9 mouse cellular contexts compared by ENCODE assay signal in the genomic region with DNA sequence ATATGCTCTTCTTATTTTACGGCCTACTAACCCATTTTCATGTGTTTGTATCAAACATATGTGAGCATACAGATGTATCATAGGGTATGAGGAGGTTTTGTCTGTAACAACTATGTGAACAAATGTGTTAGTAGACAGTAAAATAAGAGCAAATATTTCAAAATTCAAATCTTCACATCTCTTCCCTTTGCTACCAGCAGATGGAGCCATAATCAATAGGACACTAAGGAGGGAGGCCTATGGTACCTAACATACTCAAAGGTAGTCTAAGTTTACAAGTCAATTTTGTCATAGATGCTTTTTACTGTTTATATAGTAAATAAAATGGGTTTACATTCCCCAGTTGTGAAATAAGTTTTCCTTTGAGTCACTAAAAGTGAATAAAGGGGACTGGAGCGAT.
A peak's percentile ranks its signal among the peaks of the same experiment; 100 is the strongest.
DNase-seq lines count a peak whose midpoint lies in the region; ATAC-seq lines count a peak whose summit lies in the region.
"Had no signal": no experiment of that assay in that cellular context is flagged by ENCODE, and none has a peak within 500 bp of the region (broad histone marks: within the 10 kb centered on the region; RNA-seq: fewer than 3 reads in every experiment).

No protein-coding gene starts in this region.

- H3K36me3 ChIP-seq in hindbrain, embryonic 14.5 days (replicated peaks; ENCODE audit: control insufficient read depth, insufficient read depth), result no peaks in the 10 kb centered on the region
- no peaks in the 10 kb centered on the region for H3K36me3 ChIP-seq in hindbrain, embryonic 16.5 days (ENCODE audit: control insufficient read depth, insufficient read depth, low read length)
- H3K36me3 ChIP-seq: neural tube, embryonic 13.5 days had no signal

- no peaks in the 10 kb centered on the region for H3K9me3 ChIP-seq in hindbrain, embryonic 14.5 days (ENCODE audit: control insufficient read depth, low read length)
- H3K9me3 ChIP-seq in hindbrain, embryonic 16.5 days (ENCODE audit: control insufficient read depth, low read length), result no peaks in the 10 kb centered on the region
- H3K9me3 ChIP-seq: neural tube, embryonic 13.5 days had no signal

- no peak overlapping the region for H3K4me3 ChIP-seq in hindbrain, embryonic 14.5 days (replicated peaks; ENCODE audit: low read length)
- no peak overlapping the region for H3K4me3 ChIP-seq in hindbrain, embryonic 16.5 days (ENCODE audit: low read length)
- H3K4me3 ChIP-seq: neural tube, embryonic 13.5 days had no signal

- DNase-seq in hindbrain, embryonic 14.5 days (ENCODE audit: low spot score), result peak; percentile 73
- peak; percentile 29 for DNase-seq in thymus, postnatal 14 days
- no peak for DNase-seq in thymus, adult 18-20 months
- DNase-seq in embryo, embryonic 11 days, result peak; percentile 55
- no peak for DNase-seq in adrenal gland, postnatal 36 days
- DNase-seq in thymus, postnatal 4 days, result no peak

- H3K27me3 ChIP-seq in hindbrain, embryonic 14.5 days (ENCODE audit: control insufficient read depth, insufficient read depth, low read length), result no peaks in the 10 kb centered on the region
- no peaks in the 10 kb centered on the region for H3K27me3 ChIP-seq in hindbrain, embryonic 16.5 days (replicated peaks; ENCODE audit: control insufficient read depth, insufficient read depth, low read length)
- H3K27me3 ChIP-seq: neural tube, embryonic 13.5 days had no signal

- ATAC-seq in hindbrain, embryonic 14.5 days (ENCODE audit: low FRiP score), result no peak
- no peak for ATAC-seq in hindbrain, embryonic 16.5 days
- ATAC-seq in erythroblast, adult 5-6 weeks (replicated peaks; ENCODE audit: low FRiP score, poor library complexity, severe bottlenecking), result no peak

- H3K27ac ChIP-seq in hindbrain, embryonic 14.5 days, result no peak overlapping the region
- H3K27ac ChIP-seq in hindbrain, embryonic 16.5 days (ENCODE audit: low read depth, low read length), result no peak overlapping the region
- H3K27ac ChIP-seq: neural tube, embryonic 13.5 days had no signal

- no peak overlapping the region for H3K9ac ChIP-seq in hindbrain, embryonic 14.5 days
- no peak overlapping the region for H3K9ac ChIP-seq in hindbrain, embryonic 16.5 days (ENCODE audit: low read depth, low read length)
- H3K9ac ChIP-seq: neural tube, embryonic 13.5 days had no signal

- WGBS in hindbrain, embryonic 14.5 days, result 98% methylated on average over 2 of the region's 2 CpGs
- WGBS in hindbrain, embryonic 16.5 days, result 96% methylated on average over 2 of the region's 2 CpGs

- no peaks in the 10 kb centered on the region for H3K4me1 ChIP-seq in hindbrain, embryonic 14.5 days (replicated peaks; ENCODE audit: control insufficient read depth, insufficient read depth, low read length)
- no peaks in the 10 kb centered on the region for H3K4me1 ChIP-seq in hindbrain, embryonic 16.5 days (ENCODE audit: control insufficient read depth, insufficient read depth, low read depth, low read length)
- H3K4me1 ChIP-seq: neural tube, embryonic 13.5 days had no signal

- H3K4me2 ChIP-seq in hindbrain, embryonic 14.5 days (replicated peaks), result no peak overlapping the region
- no peak overlapping the region for H3K4me2 ChIP-seq in hindbrain, embryonic 16.5 days (ENCODE audit: low read length)
- H3K4me2 ChIP-seq: neural tube, embryonic 13.5 days had no signal

Comparison
In these comparisons a context has a peak if more than half of its experiments do, and no peak if none do; other contexts are left out.
1. DNase-seq: peak in hindbrain, embryonic 14.5 days (single experiment), thymus, postnatal 14 days (single experiment) and embryo, embryonic 11 days (single experiment); none in thymus, adult 18-20 months (0 of 2), adrenal gland, postnatal 36 days (0 of 2) and thymus, postnatal 4 days (single experiment).